Mouse (Mus musculus) erythroblast, embryonic 14.5 days (primary cell): ENCODE measurements at regions not wholly inside any gene's neighbourhood (a gene's known extent, or its start where the extent isn't known, plus 50 kb on each side); places are given as distances from the start of the nearest gene placed in this dataset.

Experiments used
- GATA1 ChIP-seq: IDR thresholded peaks from 2 replicates; pipeline ENCODE4 v1.6.1; 2012; ENCODE audit warnings: low read length, inconsistent platforms, mixed read lengths
- TAL1 ChIP-seq: IDR thresholded peaks from 3 replicates; pipeline ENCODE4 v1.6.1; 2012; ENCODE audit warnings: low read length, inconsistent platforms, mixed read lengths

DNA sequence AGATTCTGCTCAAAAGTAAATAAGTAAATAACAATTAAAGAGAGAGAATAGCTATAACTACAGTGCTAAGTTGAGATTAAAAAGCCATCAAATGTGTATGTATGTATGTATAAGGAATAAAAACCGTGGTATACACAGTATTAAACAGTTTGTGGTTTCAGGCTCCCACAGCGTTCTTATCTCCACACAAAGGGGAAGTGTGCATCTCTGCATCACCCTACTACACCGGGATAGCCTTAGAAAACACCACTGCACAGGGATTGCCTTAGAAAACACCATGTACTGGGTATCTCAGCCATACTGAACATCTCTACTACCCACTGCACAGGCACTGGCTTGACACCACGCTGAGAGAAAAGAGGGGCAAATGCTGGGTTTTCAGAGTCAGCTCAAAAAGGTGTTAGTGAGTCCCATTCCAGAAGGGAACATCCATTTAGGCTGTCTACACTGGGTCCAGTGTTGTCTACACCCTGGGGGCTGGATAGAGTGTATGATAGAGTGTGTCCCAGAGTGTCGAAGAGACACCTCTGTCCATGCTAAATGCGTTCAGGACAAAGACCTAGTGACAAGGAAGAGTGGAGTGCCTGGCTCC, 139.5 kb downstream of the Qrsl1 start:
- TF ChIP-seq TAL1: no peak
- no peak for TF ChIP-seq GATA1
